Mouse (Mus musculus): Measurements from ENCODE around the gene Phlda1. TPM values are rescaled to one million over a fixed set of nuclear protein-coding genes. Genes with fewer than 3 reads are reported as not detected.
A peak's percentile ranks its signal among the peaks of the same experiment; 100 is the strongest.
"Not testable (repeated sequence)": the region's sequence is repeated elsewhere in the genome, so short reads cannot be mapped to it uniquely, and the experiment has no call there.

Phlda1 gene
- polyA plus RNA-seq, 1 experiment = 17.5 TPM

- H3K27me3 ChIP-seq (ENCODE audit: control insufficient read depth, insufficient read depth, low read length) = no peaks in the 10 kb centered on the region
- no peak for TF ChIP-seq CTCF (IDR thresholded peaks at IDR 0.05; ENCODE audit: borderline replicate concordance, insufficient read depth, low read depth, low read length)
- TF ChIP-seq POLR2A (IDR thresholded peaks at IDR 0.05; ENCODE audit: borderline replicate concordance, insufficient read depth, low read length) = no peak
- no peak overlapping the region for H3K27ac ChIP-seq (ENCODE audit: insufficient read depth, low read length)
- H3K4me1 ChIP-seq (ENCODE audit: control insufficient read depth, insufficient read depth, low read length) = no peaks in the 10 kb centered on the region
- 83% methylated on average over 2 of the region's 2 CpGs for WGBS
- H3K4me3 ChIP-seq (replicated peaks; ENCODE audit: insufficient read depth, low read depth, low read length) = no peak overlapping the region
- DNase-seq = no peak
Measured at GRCm38 (mm10) chr10:111488793-111489192, 17.3 kb upstream of the Phlda1 start.

DNA sequence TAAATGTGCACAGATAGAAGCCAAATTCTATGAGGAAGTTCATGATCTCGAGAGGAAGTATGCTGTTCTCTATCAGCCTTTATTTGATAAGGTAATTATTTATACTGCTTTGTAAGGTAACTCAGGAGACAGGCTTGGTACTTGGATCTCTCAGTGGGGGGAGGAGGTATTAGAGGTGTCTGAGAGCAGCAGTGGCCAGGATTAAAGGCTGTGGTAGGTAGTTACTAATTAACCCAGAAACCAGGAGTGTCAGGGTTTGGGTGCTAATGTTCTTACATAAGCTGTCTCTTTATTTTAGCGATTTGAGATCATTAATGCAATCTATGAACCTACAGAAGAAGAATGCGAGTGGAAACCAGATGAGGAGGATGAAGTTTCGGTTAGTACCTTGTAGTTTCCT lies 16.0 kb upstream of the Phlda1 start:
- not testable (repeated sequence) for H3K27me3 ChIP-seq (ENCODE audit: control insufficient read depth, insufficient read depth, low read length); H3K27ac ChIP-seq (ENCODE audit: insufficient read depth, low read length); H3K4me3 ChIP-seq (replicated peaks; ENCODE audit: insufficient read depth, low read depth, low read length); H3K4me1 ChIP-seq (ENCODE audit: control insufficient read depth, insufficient read depth, low read length); DNase-seq
- 91% methylated on average over 4 of the region's 4 CpGs for WGBS

GRCm38 (mm10) chr10:111495888-111496287 lies 10.2 kb upstream of the Phlda1 start:
- Histone ChIP-seq H3K27me3 (ENCODE audit: control insufficient read depth, insufficient read depth, low read length) (no peaks in the 10 kb centered on the region), H3K4me3 (replicated peaks; ENCODE audit: insufficient read depth, low read depth, low read length) (no peak overlapping the region), H3K27ac (ENCODE audit: insufficient read depth, low read length) (no peak overlapping the region), H3K4me1 (ENCODE audit: control insufficient read depth, insufficient read depth, low read length) (no peaks in the 10 kb centered on the region)
- WGBS = 90% methylated on average over 7 of the region's 7 CpGs
- no peak for TF ChIP-seq CTCF (IDR thresholded peaks at IDR 0.05; ENCODE audit: borderline replicate concordance, insufficient read depth, low read depth, low read length)
- no peak for TF ChIP-seq POLR2A (IDR thresholded peaks at IDR 0.05; ENCODE audit: borderline replicate concordance, insufficient read depth, low read length)
- DNase-seq = no peak

DNA sequence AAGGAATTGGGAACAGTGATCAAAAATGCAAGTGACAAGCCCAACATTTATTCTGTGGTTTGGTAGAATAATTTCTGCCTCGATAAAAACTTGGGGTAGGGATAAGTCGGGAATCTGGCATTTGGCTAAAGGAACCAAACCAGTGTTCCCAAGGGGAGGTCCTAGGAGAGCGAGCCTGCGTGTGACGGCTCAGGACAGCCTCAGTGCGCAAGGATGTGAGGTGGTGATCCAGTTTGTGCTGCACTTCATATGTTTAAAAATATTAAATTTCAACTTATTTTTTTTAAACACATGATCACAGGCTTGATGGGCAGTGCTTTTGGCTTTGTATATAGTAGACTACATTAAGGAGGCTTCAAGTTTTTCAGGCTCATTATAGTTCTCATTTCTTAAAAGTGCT lies 6.2 kb upstream of the Phlda1 start:
- TF ChIP-seq POLR2A (IDR thresholded peaks at IDR 0.05; ENCODE audit: borderline replicate concordance, insufficient read depth, low read length) = no peak
- TF ChIP-seq CTCF (IDR thresholded peaks at IDR 0.05; ENCODE audit: borderline replicate concordance, insufficient read depth, low read depth, low read length) = no peak
- no peaks in the 10 kb centered on the region for H3K4me1 ChIP-seq (ENCODE audit: control insufficient read depth, insufficient read depth, low read length)
- WGBS = 61% methylated on average over 6 of the region's 6 CpGs
- no peak overlapping the region for H3K4me3 ChIP-seq (replicated peaks; ENCODE audit: insufficient read depth, low read depth, low read length)
- no peak for DNase-seq
- no peak overlapping the region for H3K27ac ChIP-seq (ENCODE audit: insufficient read depth, low read length)
- no peaks in the 10 kb centered on the region for H3K27me3 ChIP-seq (ENCODE audit: control insufficient read depth, insufficient read depth, low read length)

- no peak overlapping the region for H3K27ac ChIP-seq (ENCODE audit: insufficient read depth, low read length)
- peak; percentile 67 to 80 for DNase-seq
- H3K4me1 ChIP-seq (ENCODE audit: control insufficient read depth, insufficient read depth, low read length) = no peaks in the 10 kb centered on the region
- no peaks in the 10 kb centered on the region for H3K27me3 ChIP-seq (ENCODE audit: control insufficient read depth, insufficient read depth, low read length)
- TF ChIP-seq POLR2A (IDR thresholded peaks at IDR 0.05; ENCODE audit: borderline replicate concordance, insufficient read depth, low read length) (no peak), CTCF (IDR thresholded peaks at IDR 0.05; ENCODE audit: borderline replicate concordance, insufficient read depth, low read depth, low read length) (peak; percentile 77)
- under 1% methylated on average over 3 of the region's 3 CpGs for WGBS
- H3K4me3 ChIP-seq (replicated peaks; ENCODE audit: insufficient read depth, low read depth, low read length) = no peak overlapping the region
Measured at GRCm38 (mm10) chr10:111503071-111503470, 3.0 kb upstream of the Phlda1 start.

GRCm38 (mm10) chr10:111503716-111504115 lies 2.4 kb upstream of the Phlda1 start:
- H3K27ac ChIP-seq (ENCODE audit: insufficient read depth, low read length) = no peak overlapping the region
- H3K27me3 ChIP-seq (ENCODE audit: control insufficient read depth, insufficient read depth, low read length) = no peaks in the 10 kb centered on the region
- H3K4me3 ChIP-seq (replicated peaks; ENCODE audit: insufficient read depth, low read depth, low read length) = no peak overlapping the region
- TF ChIP-seq CTCF (IDR thresholded peaks at IDR 0.05; ENCODE audit: borderline replicate concordance, insufficient read depth, low read depth, low read length) = no peak
- no peak for TF ChIP-seq POLR2A (IDR thresholded peaks at IDR 0.05; ENCODE audit: borderline replicate concordance, insufficient read depth, low read length)
- H3K4me1 ChIP-seq (ENCODE audit: control insufficient read depth, insufficient read depth, low read length) = no peaks in the 10 kb centered on the region
- 34% methylated on average over 10 of the region's 10 CpGs for WGBS
- no peak for DNase-seq

- WGBS = 86% methylated on average over 1 of the region's 1 CpGs
- no peak overlapping the region for H3K4me3 ChIP-seq (replicated peaks; ENCODE audit: insufficient read depth, low read depth, low read length)
- DNase-seq = no peak
- TF ChIP-seq POLR2A (IDR thresholded peaks at IDR 0.05; ENCODE audit: borderline replicate concordance, insufficient read depth, low read length) (no peak), CTCF (IDR thresholded peaks at IDR 0.05; ENCODE audit: borderline replicate concordance, insufficient read depth, low read depth, low read length) (no peak)
- no peaks in the 10 kb centered on the region for H3K4me1 ChIP-seq (ENCODE audit: control insufficient read depth, insufficient read depth, low read length)
- no peak overlapping the region for H3K27ac ChIP-seq (ENCODE audit: insufficient read depth, low read length)
- H3K27me3 ChIP-seq (ENCODE audit: control insufficient read depth, insufficient read depth, low read length) = no peaks in the 10 kb centered on the region
Measured at GRCm38 (mm10) chr10:111504606-111505005, 1.5 kb upstream of the Phlda1 start.

GRCm38 (mm10) chr10:111505406-111505805 lies 680 bp upstream of the Phlda1 start:
- DNase-seq = peak in 1 of 2 experiments; percentile 37
- Histone ChIP-seq H3K27me3 (ENCODE audit: control insufficient read depth, insufficient read depth, low read length) (no peaks in the 10 kb centered on the region), H3K27ac (ENCODE audit: insufficient read depth, low read length) (no peak overlapping the region), H3K4me1 (ENCODE audit: control insufficient read depth, insufficient read depth, low read length) (no peaks in the 10 kb centered on the region), H3K4me3 (replicated peaks; ENCODE audit: insufficient read depth, low read depth, low read length) (no peak overlapping the region)
- TF ChIP-seq POLR2A (IDR thresholded peaks at IDR 0.05; ENCODE audit: borderline replicate concordance, insufficient read depth, low read length) = no peak
- TF ChIP-seq CTCF (IDR thresholded peaks at IDR 0.05; ENCODE audit: borderline replicate concordance, insufficient read depth, low read depth, low read length) = no peak
- WGBS = 54% methylated on average over 7 of the region's 7 CpGs
